Mouse (Mus musculus) WW6 (cell line): Measurements from ENCODE around the gene Col15a1.

ENCODE experiments used
- DNase-seq: peaks from one replicate; pipeline ENCODE4 v3.0.0-alpha.2; 2013; ENCODE audit warnings: low read depth, low spot score

Col15a1 gene

GRCm38 (mm10) chr4:47351386-47352049 lies 143.6 kb downstream of the Col15a1 start:
- no peak for DNase-seq

GRCm38 (mm10) chr4:47352061-47352661 lies 144.2 kb downstream of the Col15a1 start:
- no peak for DNase-seq

- peak; percentile 82 for DNase-seq
Measured at GRCm38 (mm10) chr4:47352803-47353388, 144.9 kb downstream of the Col15a1 start, which contains the start of gene Tgfbr1. Tgfbr1 (plus strand) TSS chr4:47353222.

- DNase-seq, result no peak
Measured at GRCm38 (mm10) chr4:47353416-47354111, 145.6 kb downstream of the Col15a1 start.

GRCm38 (mm10) chr4:47354304-47354703 lies 146.3 kb downstream of the Col15a1 start:
- DNase-seq, result no peak

- no peak for DNase-seq
Measured at GRCm38 (mm10) chr4:47362662-47363061, 154.7 kb downstream of the Col15a1 start.
